Mouse (Mus musculus): ENCODE results near the gene Lat. TPM values are rescaled to one million over a fixed set of nuclear protein-coding genes. Genes with fewer than 3 reads are reported as not detected.

Lat gene
- polyA plus RNA-seq, 1 experiment from 2014 or later = 1.9 TPM

DNA sequence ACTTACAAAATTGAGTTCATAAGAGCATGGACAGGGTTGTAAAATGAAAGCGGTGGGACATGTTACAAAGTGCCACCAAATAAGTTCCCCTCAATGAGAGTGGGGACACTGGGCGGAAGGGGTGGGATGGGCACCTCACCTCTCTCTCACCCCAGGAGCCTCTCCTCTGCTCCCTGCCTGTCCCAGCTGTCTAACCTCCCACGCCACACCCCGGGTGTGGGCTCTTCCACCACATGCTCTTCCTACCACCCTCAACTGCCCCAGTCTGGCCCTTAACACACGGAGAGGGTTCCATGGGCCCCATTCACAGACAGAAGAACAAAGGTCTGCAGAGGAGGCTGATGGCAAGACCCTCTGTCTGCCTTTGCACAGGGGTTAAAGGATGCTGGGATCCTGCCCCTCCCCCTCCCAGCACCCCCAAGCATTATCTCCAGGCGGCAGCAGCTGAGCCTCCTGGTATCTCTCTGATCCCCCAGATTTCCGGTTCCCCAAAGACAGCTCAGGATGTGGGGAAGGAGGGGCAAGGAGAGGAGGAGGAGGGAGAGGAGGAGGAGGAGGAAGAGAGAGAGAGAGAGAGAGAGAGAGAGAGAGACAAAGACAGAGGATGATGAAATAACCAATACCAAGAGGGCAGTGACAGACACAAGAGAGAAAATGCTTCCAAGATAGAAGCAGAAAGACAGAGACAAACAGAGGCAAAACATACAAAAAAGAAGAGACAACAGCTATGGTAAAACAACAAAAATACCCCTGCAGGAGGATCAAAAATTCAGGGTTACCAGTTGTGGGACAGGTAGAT lies 12.4 kb downstream of the Lat start:
- ATAC-seq (ENCODE audit: low FRiP score, low TSS enrichment) = no peak

DNA sequence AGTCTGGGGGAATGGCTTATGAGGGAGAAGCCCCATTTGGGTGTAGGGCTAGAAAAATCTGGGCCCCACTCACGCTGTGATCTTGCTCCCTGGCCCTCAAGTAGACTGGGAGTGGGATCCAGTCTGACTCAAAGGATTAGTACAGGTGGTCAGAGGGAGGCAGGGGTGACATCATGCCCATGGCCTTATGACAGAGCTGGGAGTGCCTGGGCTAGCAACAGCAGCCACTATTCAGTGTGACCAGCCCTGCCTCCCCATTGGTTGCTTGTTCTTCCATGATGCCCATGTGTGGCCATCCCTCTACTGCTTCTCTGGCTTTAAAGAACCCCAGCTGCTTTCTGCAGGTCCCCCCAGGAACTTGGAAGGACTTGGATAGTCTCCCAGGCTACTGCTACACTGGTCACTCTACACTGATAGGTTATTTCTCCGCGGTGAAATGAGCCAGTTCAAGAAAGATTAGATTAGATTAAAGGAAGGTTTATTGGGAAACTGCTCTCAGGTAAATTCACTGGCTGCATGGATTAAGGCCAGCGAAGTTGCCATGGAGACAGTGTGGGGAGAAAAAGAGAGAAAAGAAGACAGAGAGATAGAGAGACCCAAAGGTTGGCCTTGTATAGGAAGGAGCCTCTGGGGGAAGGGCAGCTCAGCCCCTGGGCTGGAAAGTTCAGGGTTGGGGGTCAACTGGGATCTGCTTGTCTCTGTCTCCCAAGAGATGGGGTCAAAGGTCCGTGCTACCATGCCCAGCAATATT lies 13.3 kb downstream of the Lat start:
- no peak for ATAC-seq (ENCODE audit: low FRiP score, low TSS enrichment)
- no peak overlapping the region for H3K9ac ChIP-seq (ENCODE audit: low read depth, low read length)
- WGBS = 57% methylated on average over 5 of the region's 5 CpGs
- no peak overlapping the region for H3K27ac ChIP-seq (ENCODE audit: low read depth, low read length)
- H3K4me3 ChIP-seq (ENCODE audit: low read length) = no peak overlapping the region
- H3K4me2 ChIP-seq (replicated peaks; ENCODE audit: low read depth, low read length) = no peak overlapping the region
- H3K4me1 ChIP-seq (ENCODE audit: control insufficient read depth, insufficient read depth, low read length) = no peaks in the 10 kb centered on the region
- H3K36me3 ChIP-seq (ENCODE audit: control insufficient read depth, insufficient read depth, low read length) = no peaks in the 10 kb centered on the region
- H3K9me3 ChIP-seq (ENCODE audit: control insufficient read depth, low read length) = no peaks in the 10 kb centered on the region
- H3K27me3 ChIP-seq (ENCODE audit: control insufficient read depth, insufficient read depth, low read length) = no peaks in the 10 kb centered on the region

More for the DNA sequence above, 12.4 kb downstream of the Lat start:
- no peak overlapping the region for H3K27ac ChIP-seq (ENCODE audit: low read depth, low read length)
- 62% methylated on average over 7 of the region's 7 CpGs for WGBS
- no peaks in the 10 kb centered on the region for H3K27me3 ChIP-seq (ENCODE audit: control insufficient read depth, insufficient read depth, low read length)
- no peak overlapping the region for H3K4me3 ChIP-seq (ENCODE audit: low read length)
- H3K9ac ChIP-seq (ENCODE audit: low read depth, low read length) = no peak overlapping the region
- H3K4me2 ChIP-seq (replicated peaks; ENCODE audit: low read depth, low read length) = no peak overlapping the region
- no peaks in the 10 kb centered on the region for H3K36me3 ChIP-seq (ENCODE audit: control insufficient read depth, insufficient read depth, low read length)
- H3K9me3 ChIP-seq (ENCODE audit: control insufficient read depth, low read length) = no peaks in the 10 kb centered on the region
- H3K4me1 ChIP-seq (ENCODE audit: control insufficient read depth, insufficient read depth, low read length) = no peaks in the 10 kb centered on the region

DNA sequence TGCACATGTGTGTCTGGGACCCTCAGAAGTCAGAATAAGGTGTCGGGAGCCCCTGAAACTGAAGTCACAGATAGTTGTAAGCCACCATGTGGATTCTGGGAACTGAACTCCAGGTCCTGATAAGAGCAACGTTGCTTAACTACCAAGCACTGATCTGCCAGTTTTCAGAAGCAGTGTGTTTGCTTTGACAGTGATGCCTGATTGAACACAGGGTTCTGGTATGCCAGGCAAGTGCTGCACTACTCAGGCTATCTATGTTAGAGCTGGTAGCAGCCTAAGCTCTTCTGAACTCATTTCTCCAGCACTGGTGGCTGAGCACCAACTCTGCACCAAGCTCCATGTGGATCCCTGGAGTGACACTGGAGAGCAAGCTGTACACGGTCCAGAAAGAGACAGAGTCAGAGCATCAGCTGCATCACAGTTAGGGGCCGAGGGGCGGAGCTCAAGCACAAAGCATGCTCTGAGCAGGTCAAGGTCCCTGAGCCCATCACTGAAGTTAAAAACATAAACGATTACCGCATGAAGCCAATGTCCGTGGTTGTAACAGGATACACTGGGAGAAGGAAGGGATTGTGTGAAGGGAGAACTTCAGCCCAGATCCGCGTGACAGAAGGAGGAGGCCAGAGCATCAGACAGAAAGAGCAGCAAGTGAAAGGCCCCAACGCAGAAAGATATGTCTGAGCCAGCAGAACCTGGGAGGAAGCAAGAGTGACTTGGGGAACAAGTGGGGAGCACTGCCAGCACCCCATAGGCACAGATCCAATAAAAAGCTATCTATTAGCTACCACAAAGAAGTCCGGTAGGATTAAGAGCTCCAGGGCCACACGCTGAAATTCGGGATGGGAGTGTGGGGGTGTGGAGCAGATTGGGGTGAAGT lies 14.4 kb downstream of the Lat start:
- Histone ChIP-seq H3K4me1 (ENCODE audit: control insufficient read depth, insufficient read depth, low read length) (no peaks in the 10 kb centered on the region), H3K36me3 (ENCODE audit: control insufficient read depth, insufficient read depth, low read length) (no peaks in the 10 kb centered on the region)

DNA sequence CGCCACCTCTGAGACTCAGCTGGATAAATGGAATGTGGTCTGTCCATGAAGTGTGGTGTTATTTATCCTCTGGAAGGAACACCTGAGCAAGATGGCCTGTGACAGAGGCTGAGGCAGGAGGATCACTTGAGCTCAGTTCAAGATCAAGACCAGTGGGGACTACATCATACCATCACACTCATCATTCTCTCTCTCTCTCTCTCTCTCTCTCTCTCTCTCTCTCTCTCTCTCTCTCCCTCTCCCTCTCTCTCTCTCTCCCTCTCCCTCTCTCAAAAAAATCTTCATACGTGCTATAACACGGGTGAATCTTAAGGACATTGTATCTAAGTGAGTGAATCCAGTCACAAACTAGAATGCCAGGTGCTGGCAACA lies 15.4 kb downstream of the Lat start:
- no peaks in the 10 kb centered on the region for H3K36me3 ChIP-seq (ENCODE audit: control insufficient read depth, insufficient read depth, low read length)
- 86% methylated on average over 3 of the region's 3 CpGs for WGBS
- ATAC-seq (ENCODE audit: low FRiP score, low TSS enrichment) = no peak
- no peak overlapping the region for H3K4me3 ChIP-seq (ENCODE audit: low read length)
- no peaks in the 10 kb centered on the region for H3K9me3 ChIP-seq (ENCODE audit: control insufficient read depth, low read length)
- no peaks in the 10 kb centered on the region for H3K4me1 ChIP-seq (ENCODE audit: control insufficient read depth, insufficient read depth, low read length)
- no peak overlapping the region for H3K27ac ChIP-seq (ENCODE audit: low read depth, low read length)
- H3K9ac ChIP-seq (ENCODE audit: low read depth, low read length) = no peak overlapping the region
- H3K4me2 ChIP-seq (replicated peaks; ENCODE audit: low read depth, low read length) = no peak overlapping the region
- H3K27me3 ChIP-seq (ENCODE audit: control insufficient read depth, insufficient read depth, low read length) = no peaks in the 10 kb centered on the region

More for the DNA sequence above, 14.4 kb downstream of the Lat start:
- Histone ChIP-seq H3K4me3 (ENCODE audit: low read length) (no peak overlapping the region), H3K4me2 (replicated peaks; ENCODE audit: low read depth, low read length) (no peak overlapping the region), H3K27ac (ENCODE audit: low read depth, low read length) (no peak overlapping the region), H3K27me3 (ENCODE audit: control insufficient read depth, insufficient read depth, low read length) (no peaks in the 10 kb centered on the region), H3K9ac (ENCODE audit: low read depth, low read length) (no peak overlapping the region), H3K9me3 (ENCODE audit: control insufficient read depth, low read length) (no peaks in the 10 kb centered on the region)
- WGBS = 45% methylated on average over 14 of the region's 14 CpGs
- ATAC-seq (ENCODE audit: low FRiP score, low TSS enrichment) = no peak; the same call in 1 of the 2 replicates

DNA sequence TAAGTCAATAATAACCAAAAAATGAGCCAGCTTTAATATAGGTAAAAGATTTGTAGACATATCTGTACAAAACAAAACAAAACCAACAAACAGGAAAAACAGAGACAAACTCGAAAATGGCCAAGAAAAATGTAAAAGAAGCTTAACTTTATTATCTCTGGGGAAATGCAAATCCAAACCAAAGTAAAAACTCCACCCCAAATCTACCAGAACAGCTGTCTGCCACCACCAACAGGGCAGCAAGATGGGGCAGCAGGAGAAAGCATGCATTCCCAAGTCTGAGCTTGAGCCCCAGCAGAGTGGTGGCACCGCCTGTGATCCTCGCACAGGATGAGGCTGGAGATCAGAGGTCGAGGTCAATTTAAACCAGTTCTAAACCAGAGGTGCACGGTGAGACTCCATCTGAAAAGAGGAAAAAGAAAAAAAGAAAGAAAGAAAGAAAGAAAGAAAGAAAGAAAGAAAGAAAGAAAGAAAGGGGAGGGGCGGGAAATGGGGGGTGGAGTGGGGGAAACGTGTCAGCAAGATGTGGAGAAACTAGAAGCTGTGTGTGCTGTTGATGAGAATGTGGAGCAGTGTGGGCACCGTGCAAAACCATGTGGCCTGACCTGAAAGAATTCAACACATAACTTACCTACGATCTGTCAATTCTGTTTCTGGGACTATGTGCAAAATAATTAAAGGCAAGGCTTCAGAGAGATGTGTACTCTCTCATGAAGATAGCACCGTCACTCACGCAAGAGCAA lies 15.9 kb downstream of the Lat start:
- Histone ChIP-seq H3K4me3 (ENCODE audit: low read length) (no peak overlapping the region), H3K9ac (ENCODE audit: low read depth, low read length) (no peak overlapping the region), H3K9me3 (ENCODE audit: control insufficient read depth, low read length) (no peaks in the 10 kb centered on the region), H3K27me3 (ENCODE audit: control insufficient read depth, insufficient read depth, low read length) (no peaks in the 10 kb centered on the region), H3K27ac (ENCODE audit: low read depth, low read length) (no peak overlapping the region), H3K4me2 (replicated peaks; ENCODE audit: low read depth, low read length) (no peak overlapping the region), H3K4me1 (ENCODE audit: control insufficient read depth, insufficient read depth, low read length) (no peaks in the 10 kb centered on the region), H3K36me3 (ENCODE audit: control insufficient read depth, insufficient read depth, low read length) (no peaks in the 10 kb centered on the region)
- ATAC-seq (ENCODE audit: low FRiP score, low TSS enrichment) = no peak
- WGBS = 67% methylated on average over 11 of the region's 11 CpGs

DNA sequence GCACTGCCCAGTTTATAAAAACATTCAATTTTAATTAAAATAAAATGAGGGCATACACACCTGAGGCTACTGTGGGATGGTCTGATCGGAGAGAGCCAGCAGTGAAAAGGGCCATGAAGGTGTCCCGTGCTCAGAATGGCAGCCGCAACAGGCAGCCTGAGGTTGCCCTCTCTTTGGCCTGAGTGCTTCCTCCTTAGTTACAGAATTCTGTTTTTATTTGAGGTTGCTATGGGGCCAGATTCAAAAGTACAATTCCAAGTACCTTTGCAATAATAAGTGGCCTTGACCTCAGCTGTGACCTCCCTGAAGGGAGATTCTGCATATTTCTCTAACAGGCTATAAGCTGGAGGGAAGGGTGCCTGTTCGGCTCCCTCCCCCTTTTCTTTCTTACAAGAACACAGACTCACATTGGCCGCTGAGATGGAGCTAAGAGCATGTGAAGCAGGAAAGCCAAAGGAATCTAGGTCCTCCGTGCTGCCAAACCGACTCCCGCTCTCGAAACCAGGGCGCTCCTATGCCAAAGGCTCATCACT lies 17.9 kb downstream of the Lat start:
- H3K36me3 ChIP-seq (ENCODE audit: control insufficient read depth, insufficient read depth, low read length) = no peaks in the 10 kb centered on the region
- H3K4me3 ChIP-seq (ENCODE audit: low read length) = no peak overlapping the region
- no peak overlapping the region for H3K27ac ChIP-seq (ENCODE audit: low read depth, low read length)
- no peaks in the 10 kb centered on the region for H3K9me3 ChIP-seq (ENCODE audit: control insufficient read depth, low read length)
- 62% methylated on average over 10 of the region's 10 CpGs for WGBS
- H3K4me1 ChIP-seq (ENCODE audit: control insufficient read depth, insufficient read depth, low read length) = no peaks in the 10 kb centered on the region
- no peak for ATAC-seq (ENCODE audit: low FRiP score, low TSS enrichment)
- H3K4me2 ChIP-seq (replicated peaks; ENCODE audit: low read depth, low read length) = no peak overlapping the region
- no peak overlapping the region for H3K9ac ChIP-seq (ENCODE audit: low read depth, low read length)
- no peaks in the 10 kb centered on the region for H3K27me3 ChIP-seq (ENCODE audit: control insufficient read depth, insufficient read depth, low read length)

DNA sequence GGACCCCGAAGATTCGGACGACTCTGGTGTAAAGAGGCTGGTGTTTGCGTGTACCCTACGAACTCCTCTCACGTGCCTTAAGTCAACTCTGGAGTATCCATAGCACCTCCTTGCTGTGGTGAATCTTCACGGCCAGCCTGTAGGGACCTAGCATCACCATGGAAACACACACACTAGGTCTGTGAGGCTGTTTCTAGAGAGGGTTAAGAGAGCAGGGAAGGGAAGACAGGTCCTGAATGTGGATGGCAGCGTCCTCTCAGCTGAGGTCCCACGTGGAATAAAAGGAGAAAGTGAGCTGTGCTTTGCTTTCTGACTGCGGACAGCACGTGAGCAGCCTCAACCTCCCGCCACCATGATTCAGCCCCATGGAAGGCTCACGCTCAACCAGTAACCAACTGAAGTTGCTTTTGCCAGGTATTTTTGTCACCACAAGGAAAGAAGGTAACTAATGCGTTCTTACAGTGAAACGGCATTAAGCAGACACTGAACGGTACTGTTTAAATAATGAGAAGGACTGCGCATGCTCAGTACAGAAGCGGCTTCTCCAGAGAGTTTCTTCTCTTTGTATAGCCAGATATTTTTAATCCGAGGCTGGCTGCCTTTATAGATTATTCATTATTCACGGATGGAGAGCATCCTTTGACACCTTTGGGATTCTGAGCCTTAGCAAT lies 18.5 kb downstream of the Lat start:
- no peak overlapping the region for H3K4me2 ChIP-seq (replicated peaks; ENCODE audit: low read depth, low read length)
- H3K27me3 ChIP-seq (ENCODE audit: control insufficient read depth, insufficient read depth, low read length) = no peaks in the 10 kb centered on the region
- H3K4me3 ChIP-seq (ENCODE audit: low read length) = no peak overlapping the region
- no peaks in the 10 kb centered on the region for H3K36me3 ChIP-seq (ENCODE audit: control insufficient read depth, insufficient read depth, low read length)
- no peak for ATAC-seq (ENCODE audit: low FRiP score, low TSS enrichment)
- H3K9me3 ChIP-seq (ENCODE audit: control insufficient read depth, low read length) = no peaks in the 10 kb centered on the region
- H3K9ac ChIP-seq (ENCODE audit: low read depth, low read length) = no peak overlapping the region
- H3K27ac ChIP-seq (ENCODE audit: low read depth, low read length) = no peak overlapping the region
- 67% methylated on average over 20 of the region's 20 CpGs for WGBS
- no peaks in the 10 kb centered on the region for H3K4me1 ChIP-seq (ENCODE audit: control insufficient read depth, insufficient read depth, low read length)

DNA sequence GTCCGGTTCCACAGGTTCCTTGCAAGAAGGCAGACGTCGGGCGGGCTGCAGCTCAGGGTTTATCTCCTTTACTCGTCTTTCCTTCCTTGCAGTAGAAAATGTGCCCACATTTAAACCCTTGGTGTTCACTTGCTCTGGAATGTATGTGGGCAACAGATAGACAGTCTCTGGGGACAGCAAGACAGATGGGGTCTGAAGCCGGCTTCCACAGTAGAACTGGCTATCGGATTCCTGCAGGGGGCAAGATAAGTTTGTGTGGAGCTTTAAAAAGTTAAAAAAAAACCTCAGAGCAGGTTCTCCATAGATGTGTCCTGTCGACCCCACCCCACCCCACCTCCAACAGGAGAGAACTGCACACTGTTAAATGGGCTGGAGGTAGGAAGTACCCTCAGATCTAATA lies 21.1 kb downstream of the Lat start:
- H3K27ac ChIP-seq (ENCODE audit: low read depth, low read length) = no peak overlapping the region
- no peaks in the 10 kb centered on the region for H3K9me3 ChIP-seq (ENCODE audit: control insufficient read depth, low read length)
- H3K27me3 ChIP-seq (ENCODE audit: control insufficient read depth, insufficient read depth, low read length) = no peaks in the 10 kb centered on the region
- H3K4me1 ChIP-seq (ENCODE audit: control insufficient read depth, insufficient read depth, low read length) = no peaks in the 10 kb centered on the region
- ATAC-seq (ENCODE audit: low FRiP score, low TSS enrichment) = no peak
- H3K4me3 ChIP-seq (ENCODE audit: low read length) = no peak overlapping the region
- H3K36me3 ChIP-seq (ENCODE audit: control insufficient read depth, insufficient read depth, low read length) = no peaks in the 10 kb centered on the region
- WGBS = 70% methylated on average over 8 of the region's 8 CpGs
- H3K9ac ChIP-seq (ENCODE audit: low read depth, low read length) = no peak overlapping the region
- H3K4me2 ChIP-seq (replicated peaks; ENCODE audit: low read depth, low read length) = no peak overlapping the region
